ENCODE assay signal across 16 mouse cellular contexts in genomic region chr1:185277022-185277421, GRCm38 (mm10). TPM values are rescaled to one million over a fixed set of nuclear protein-coding genes. Genes with fewer than 3 reads are reported as not detected.
DNase-seq lines count a peak whose midpoint lies in the region; ATAC-seq lines count a peak whose summit lies in the region.
"Had no signal": no experiment of that assay in that cellular context is flagged by ENCODE, and none has a peak within 500 bp of the region (broad histone marks: within the 10 kb centered on the region; RNA-seq: fewer than 3 reads in every experiment).

No protein-coding gene starts in this region.

- H3K27ac ChIP-seq in kidney, embryonic 16.5 days (ENCODE audit: low read length): no peak overlapping the region
- H3K27ac ChIP-seq: embryonic facial prominence, embryonic 12.5 days; hindbrain, postnatal 0 days; limb, embryonic 13.5 days; midbrain, embryonic 12.5 days; neural tube, embryonic 15.5 days; stomach, embryonic 15.5 days had no signal

- no peaks in the 10 kb centered on the region for H3K27me3 ChIP-seq in kidney, embryonic 16.5 days (ENCODE audit: insufficient read depth, low read length)
- H3K27me3 ChIP-seq: embryonic facial prominence, embryonic 12.5 days; limb, embryonic 13.5 days; midbrain, embryonic 12.5 days; neural tube, embryonic 15.5 days; stomach, embryonic 15.5 days had no signal

- 70% methylated on average over 11 of the region's 11 CpGs for WGBS in kidney, embryonic 16.5 days

- H3K4me3 ChIP-seq in kidney, embryonic 16.5 days (ENCODE audit: low read length): no peak overlapping the region
- H3K4me3 ChIP-seq: embryonic facial prominence, embryonic 12.5 days; limb, embryonic 13.5 days; midbrain, embryonic 12.5 days; neural tube, embryonic 15.5 days; stomach, embryonic 15.5 days had no signal

- H3K9ac ChIP-seq in kidney, embryonic 16.5 days (replicated peaks; ENCODE audit: low read length): no peak overlapping the region
- H3K9ac ChIP-seq: embryonic facial prominence, embryonic 12.5 days; limb, embryonic 13.5 days; midbrain, embryonic 12.5 days; neural tube, embryonic 15.5 days; stomach, embryonic 15.5 days had no signal

- peak; percentile 71 to 75 for DNase-seq in adrenal gland, adult (ENCODE audit: inconsistent age in 2 of 2, low spot score in 1 of 2)
- no peak for DNase-seq in adrenal gland, postnatal 4 days (ENCODE audit: low spot score in 2 of 2)
- DNase-seq in kidney, adult 18-20 months: peak; percentile 28
- peak; percentile 38 for DNase-seq in kidney, postnatal 10 days
- DNase-seq in lung, postnatal 36 days: peak; percentile 58
- DNase-seq in cerebellum, postnatal 36 days: no peak
- DNase-seq: cerebellum, adult 18-20 months; spleen, adult 18-20 months had no signal

- no peak for ATAC-seq in kidney, embryonic 16.5 days (ENCODE audit: low FRiP score, low TSS enrichment)
- no peak for ATAC-seq in frontal cortex, adult (ENCODE audit: low TSS enrichment)
- ATAC-seq: hindbrain, postnatal 0 days had no signal

- H3K9me3 ChIP-seq in kidney, embryonic 16.5 days (ENCODE audit: low read length): no peaks in the 10 kb centered on the region
- H3K9me3 ChIP-seq: embryonic facial prominence, embryonic 12.5 days; midbrain, embryonic 12.5 days; neural tube, embryonic 15.5 days; stomach, embryonic 15.5 days had no signal

- H3K36me3 ChIP-seq in kidney, embryonic 16.5 days (ENCODE audit: insufficient read depth, low read length): peaks cover 56% of the 10 kb centered on the region

- no peak overlapping the region for H3K4me2 ChIP-seq in kidney, embryonic 16.5 days (replicated peaks; ENCODE audit: low read depth, low read length)
- H3K4me2 ChIP-seq: embryonic facial prominence, embryonic 12.5 days; limb, embryonic 13.5 days; midbrain, embryonic 12.5 days; neural tube, embryonic 15.5 days; stomach, embryonic 15.5 days had no signal

- H3K4me1 ChIP-seq in kidney, embryonic 16.5 days (ENCODE audit: insufficient read depth, low read length): no peaks in the 10 kb centered on the region
- H3K4me1 ChIP-seq: embryonic facial prominence, embryonic 12.5 days; limb, embryonic 13.5 days; midbrain, embryonic 12.5 days; neural tube, embryonic 15.5 days; stomach, embryonic 15.5 days had no signal

RNA-seq across cellular contexts. Expression of gene Iars2, which starts 52.2 kb away (rescaled TPM):
- 100 to 1,000 TPM in 1 of 2 experiments, 10 to 100 TPM in 1; 95.2 to 101 TPM for total RNA-seq in adrenal gland, postnatal 4 days (2021)
- 34.2 and 35.2 TPM in 2 replicates for polyA plus RNA-seq in kidney, embryonic 16.5 days (2015; fragmentation: Nextera tagmentation; extraction: Ambion mirVana)

RNA-seq across cellular contexts. Expression of gene Bpnt1, which starts 54.9 kb away (rescaled TPM):
- 10 to 100 TPM; 57.3 to 64.4 TPM for total RNA-seq in adrenal gland, postnatal 4 days (2021)
- polyA plus RNA-seq in kidney, embryonic 16.5 days (2015; fragmentation: Nextera tagmentation; extraction: Ambion mirVana): 56.4 and 65.5 TPM in 2 replicates

Comparison
In these comparisons a context has a peak if more than half of its experiments do, and no peak if none do; other contexts are left out.
1. DNase-seq: peak in adrenal gland, adult (2 of 2), kidney, adult 18-20 months (single experiment), kidney, postnatal 10 days (single experiment) and lung, postnatal 36 days (single experiment); none in adrenal gland, postnatal 4 days (0 of 2) and cerebellum, postnatal 36 days (0 of 2).